Mouse (Mus musculus) left cerebral cortex, adult 9 months (tissue): ENCODE data around the gene Brix1.

Experiments
- DNase-seq, 2 experiments: peaks; one replicate each; pipeline ENCODE4 v3.0.0; 2022; ENCODE audit warnings: low spot score in 2 of 2

Gene Brix1

DNA sequence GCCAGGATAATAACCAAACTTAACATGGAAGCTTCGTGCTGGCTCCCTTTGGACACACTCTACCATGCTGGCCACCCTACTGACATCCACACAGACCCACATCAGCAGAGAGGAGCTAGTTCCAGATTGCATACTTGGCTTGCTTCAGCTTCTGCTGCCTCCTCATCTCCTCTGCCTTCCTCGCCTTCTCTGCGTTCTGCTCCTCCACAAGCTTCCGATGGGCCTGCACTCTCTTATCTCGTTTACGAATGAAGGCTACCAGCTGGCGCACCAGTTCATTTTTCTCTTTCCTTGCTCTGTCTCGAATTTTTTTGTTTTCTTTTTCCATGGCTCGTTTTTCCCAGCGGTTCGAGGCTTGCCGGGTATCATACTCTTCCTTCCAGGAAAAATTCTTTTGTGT lies 24.8 kb downstream of the Brix1 start:
- no peak for DNase-seq

DNA sequence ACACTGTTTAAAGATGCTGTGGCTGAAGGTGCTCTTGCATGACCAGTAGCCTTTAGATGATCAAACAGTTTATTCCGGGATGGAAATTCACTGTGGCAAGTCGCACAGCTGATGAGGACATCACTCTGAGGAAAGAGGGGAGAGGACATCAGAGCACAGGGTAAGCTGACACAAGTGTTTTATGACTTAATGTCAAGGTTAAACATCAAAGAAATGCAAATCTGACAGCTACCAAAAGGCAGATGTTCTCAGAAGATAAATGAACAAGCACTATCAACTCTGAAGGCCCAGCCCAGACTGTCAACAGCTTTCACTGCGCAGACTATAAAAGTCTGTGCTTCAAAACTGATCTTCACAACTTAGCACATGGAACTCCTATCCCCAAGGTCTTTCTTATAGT lies 38.6 kb downstream of the Brix1 start:
- DNase-seq = no peak

GRCm38 (mm10) chr15:10442275-10442674 lies 43.5 kb downstream of the Brix1 start:
- no peak for DNase-seq

DNA sequence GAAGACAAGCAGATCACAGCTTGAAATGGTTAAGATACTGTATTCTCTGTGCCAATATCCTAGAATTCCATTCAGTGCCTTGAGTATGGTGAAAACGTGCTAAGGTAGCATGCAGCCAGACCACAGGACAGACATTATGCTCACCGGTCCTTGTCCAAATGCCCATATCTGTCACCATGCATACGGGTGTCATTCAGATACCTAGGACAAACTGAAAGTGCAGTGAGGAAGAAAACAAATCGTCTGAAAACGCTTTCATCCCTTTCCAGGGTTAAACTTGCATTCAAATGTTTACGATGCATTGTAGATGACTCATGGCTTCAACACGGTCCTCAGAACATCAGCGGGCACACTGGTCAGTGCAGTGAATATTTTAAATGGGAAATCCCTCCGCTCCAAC lies 44.3 kb downstream of the Brix1 start:
- DNase-seq = no peak

- DNase-seq = no peak
Measured at GRCm38 (mm10) chr15:10439963-10440362, 45.8 kb downstream of the Brix1 start.

DNA sequence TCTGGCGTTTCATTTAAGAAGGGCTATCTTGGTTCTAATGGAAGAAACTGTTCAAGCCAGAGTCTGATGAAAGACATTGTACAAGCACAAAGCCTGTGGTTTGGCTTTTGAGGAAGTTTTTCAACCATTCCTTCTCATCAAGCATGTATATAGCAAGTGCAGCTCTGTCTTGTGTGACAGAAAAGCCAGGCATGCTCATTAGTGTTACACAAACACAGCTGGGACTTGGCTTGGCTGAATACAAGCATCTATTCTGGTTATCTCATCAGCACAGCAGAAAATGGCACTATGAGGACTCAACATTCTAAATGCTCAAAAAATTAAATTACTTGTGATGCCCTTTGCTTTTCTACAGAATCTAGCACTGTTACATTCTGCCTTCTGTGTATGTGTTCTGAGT lies 48.9 kb downstream of the Brix1 start:
- no peak for DNase-seq

DNA sequence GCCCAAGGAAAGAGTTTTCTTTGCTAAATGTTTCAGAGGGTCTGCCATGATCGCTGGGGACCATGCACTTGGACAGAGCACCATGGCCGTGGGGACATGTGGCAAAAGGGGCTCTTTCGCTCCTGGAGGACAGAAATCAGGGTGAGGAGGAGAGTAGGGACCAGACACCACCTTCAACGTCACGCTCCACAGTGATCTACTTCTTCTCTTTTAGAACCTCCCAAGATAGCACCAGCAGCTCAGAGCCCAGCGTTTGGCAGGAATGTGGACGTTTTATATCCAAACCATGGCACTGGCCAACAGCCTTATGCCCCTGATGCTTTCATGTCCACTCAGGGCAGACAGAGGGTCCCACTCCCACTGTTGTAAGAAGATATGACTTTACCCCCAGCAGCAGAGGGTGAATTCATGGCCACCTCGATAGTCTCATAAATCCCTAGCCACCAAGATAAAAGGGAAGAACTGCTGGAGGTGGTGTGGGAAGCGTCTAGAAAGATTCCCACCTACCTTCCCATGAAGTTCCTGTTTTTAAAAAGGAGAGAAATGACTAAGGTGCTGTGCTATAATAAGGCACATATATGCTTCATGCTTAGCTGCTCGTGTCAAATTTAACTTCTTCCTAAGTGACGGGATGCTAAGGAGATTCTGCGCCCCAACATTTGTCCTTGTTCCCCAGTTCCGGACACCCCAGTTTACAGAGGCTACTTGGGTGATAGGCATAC lies 59.0 kb downstream of the Brix1 start:
- DNase-seq = no peak

- DNase-seq = no peak
Measured at GRCm38 (mm10) chr15:10426124-10426523, 59.6 kb downstream of the Brix1 start.
